Mouse (Mus musculus) embryonic fibroblast, embryonic 13.5 days (primary cell): ENCODE measurements around the gene Fam160a1.

Source experiments
- CTCF ChIP-seq: IDR thresholded peaks from 2 replicates; pipeline ENCODE4 v1.5.1; 2011; ENCODE audit warnings: mild to moderate bottlenecking, control low read depth, low read length, moderate library complexity, borderline replicate concordance; ENCODE audit not compliant: insufficient read depth
- POLR2A ChIP-seq: IDR thresholded peaks from 2 replicates; pipeline ENCODE4 v1.6.1; 2011; ENCODE audit warnings: low read depth, mild to moderate bottlenecking, control low read depth, low read length, moderate library complexity

DNA sequence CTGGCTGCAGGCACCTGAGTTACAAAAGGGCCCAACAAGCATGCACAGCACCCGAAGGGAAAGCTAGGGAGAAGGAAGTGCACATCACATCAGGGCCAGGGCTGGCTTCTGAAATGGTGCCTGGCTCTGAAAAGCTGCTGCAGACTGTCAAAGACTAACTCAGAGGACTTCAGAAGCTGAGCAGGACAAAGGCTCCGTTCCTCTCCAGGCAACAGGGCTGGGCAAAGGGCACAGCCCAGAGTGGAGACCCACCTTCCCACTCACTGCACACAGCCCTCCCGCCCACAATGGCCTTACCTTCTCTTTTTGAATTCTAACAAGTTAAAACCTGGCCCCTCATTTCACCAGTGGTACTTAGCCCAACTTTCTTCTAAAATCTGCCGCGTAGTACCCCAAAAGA lies 153.3 kb downstream of the Fam160a1 start:
- TF ChIP-seq CTCF (no peak), POLR2A (no peak)
